Mouse (Mus musculus) urinary bladder, adult 18-20 months (tissue): ENCODE measurements at regions not wholly inside any gene's neighbourhood (a gene's known extent, or its start where the extent isn't known, plus 50 kb on each side); places are given as distances from the start of the nearest gene placed in this dataset.

ENCODE experiments used
- DNase-seq, 2 experiments: peaks; one replicate each; pipeline ENCODE4 v3.0.0; 2022; ENCODE audit warnings: low spot score in 2 of 2, mixed read lengths in 2 of 2

- DNase-seq, result no peak
Observed at GRCm38 (mm10) chr9:100404426-100404825, 82.2 kb downstream of the Il20rb start.

DNA sequence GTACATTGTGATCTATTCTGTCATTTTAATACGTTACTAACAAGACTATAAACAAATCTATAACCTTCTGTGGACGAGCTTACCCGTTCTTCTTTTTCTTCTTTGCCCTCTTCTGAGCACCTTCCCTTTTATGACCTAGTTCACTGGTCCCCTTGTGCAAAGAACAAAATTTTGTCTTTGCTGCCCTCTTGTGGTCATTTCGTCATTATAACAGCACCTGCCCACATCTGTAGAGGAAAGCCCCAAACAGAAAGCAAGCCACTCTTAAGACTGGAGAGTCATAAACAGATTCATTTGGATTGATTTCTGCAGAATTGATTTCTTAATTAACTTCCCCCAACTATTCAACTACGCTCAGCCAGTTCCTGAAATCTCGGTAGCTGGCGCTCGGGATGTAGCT, 86.2 kb downstream of the Il20rb start:
- peak in 1 of 2 experiments; percentile 11 for DNase-seq

DNA sequence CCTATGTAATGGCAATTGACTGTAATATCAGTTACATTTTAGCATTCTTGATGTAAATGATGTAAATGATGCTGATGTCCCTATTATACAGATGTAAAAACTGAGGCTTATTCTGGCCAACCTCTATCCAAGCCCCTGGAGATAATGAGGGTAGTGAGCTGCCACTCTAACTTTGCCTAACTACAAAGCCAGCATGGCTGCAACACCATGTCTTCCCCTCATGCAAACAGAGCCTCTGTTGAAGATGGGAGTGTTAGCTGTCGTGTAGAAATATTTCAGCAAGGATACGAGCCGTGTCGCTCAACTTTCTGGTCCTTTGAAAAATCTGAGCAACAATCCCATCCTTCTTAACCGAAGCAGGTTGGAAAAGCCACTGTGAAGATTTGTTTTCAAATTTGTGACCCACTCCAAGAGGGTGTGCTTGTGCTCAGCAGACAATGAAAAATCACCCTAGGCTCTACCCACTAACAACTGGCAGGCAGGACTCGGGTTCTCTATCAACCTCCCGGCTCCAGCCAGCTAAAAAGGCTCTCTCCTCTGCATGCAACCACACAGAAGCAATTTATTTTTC, 90.2 kb downstream of the Il20rb start:
- DNase-seq, result no peak

DNA sequence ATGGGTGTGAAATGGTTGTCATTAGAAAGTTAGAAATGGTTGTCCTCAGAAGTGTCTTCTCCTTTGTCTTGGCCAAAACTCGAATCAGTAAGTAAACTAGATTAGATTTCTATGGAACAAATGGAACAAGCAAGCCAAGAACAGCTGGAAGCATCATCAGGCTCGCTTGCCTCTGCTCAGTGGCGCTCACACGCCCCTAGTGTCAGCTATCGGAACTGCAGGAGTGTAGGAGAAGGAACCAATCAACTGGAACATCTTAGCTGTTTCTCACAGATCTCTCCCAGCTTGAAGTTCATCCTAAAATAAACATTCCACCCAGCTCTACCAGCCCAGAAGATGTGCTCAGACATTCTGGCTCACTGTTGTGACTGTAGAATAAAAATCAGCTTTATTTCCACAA, 90.9 kb downstream of the Il20rb start:
- peak; percentile 39 to 65 for DNase-seq

GRCm38 (mm10) chr9:100394632-100395031, 92.0 kb downstream of the Il20rb start:
- DNase-seq, result no peak

DNA sequence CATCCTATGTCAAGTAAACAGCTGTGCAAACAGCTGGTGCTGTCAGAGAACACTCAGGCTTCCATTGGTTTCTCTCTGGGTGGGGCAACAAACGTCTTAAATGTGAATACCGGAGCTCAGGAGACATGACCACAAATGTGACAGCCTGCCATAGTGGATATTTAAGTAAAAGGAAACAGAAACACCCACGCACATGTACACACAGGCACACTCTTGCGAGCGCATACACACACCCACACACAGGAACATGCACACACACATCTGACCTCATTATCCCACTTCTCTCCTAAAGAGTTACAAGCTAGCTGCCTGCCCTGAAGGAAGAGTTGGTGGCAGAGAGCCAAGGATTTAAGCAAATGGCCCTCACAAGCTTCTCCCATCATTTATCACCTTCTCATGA, 92.4 kb downstream of the Il20rb start:
- no peak for DNase-seq

DNA sequence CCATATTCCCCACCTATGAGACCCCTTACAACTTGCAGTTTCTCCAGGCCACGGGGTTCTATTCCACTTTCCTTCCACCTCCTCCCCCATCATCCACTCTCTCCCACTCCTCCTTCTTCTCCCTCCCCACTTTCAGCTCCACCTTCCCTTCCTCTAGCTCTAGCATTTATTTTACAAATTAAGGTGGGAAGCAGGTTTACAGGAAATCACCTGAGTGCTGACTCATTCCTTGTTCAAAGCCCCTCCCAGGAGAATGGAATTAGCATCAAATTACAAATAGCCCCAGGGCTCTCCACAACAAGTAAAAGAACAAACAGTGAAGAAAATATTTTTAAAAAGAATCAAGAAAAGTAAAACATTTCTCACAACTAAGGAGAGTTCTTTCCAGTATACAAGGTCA, 94.3 kb downstream of the Il20rb start:
- DNase-seq, result no peak

- DNase-seq, result no peak
Observed at GRCm38 (mm10) chr9:100391566-100392213, 94.9 kb downstream of the Il20rb start.

DNA sequence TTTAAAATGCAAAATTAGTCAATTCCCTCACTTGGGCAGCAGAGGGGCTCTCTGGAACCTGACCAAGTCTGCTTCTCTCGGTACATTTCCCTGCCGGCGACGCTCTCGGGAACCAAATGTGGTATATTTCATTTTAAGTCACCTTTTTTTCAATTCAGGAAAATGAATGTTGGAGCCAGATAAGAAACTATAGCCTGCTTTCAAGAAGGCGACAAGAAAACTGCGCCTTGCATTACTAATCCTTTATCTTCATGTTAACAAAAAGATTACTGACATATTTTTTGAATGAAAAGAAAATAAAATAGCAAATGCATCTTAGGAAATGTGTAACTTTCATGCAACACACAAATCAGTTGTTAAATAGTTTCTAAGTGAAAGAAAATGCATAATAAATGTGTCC, 98.2 kb downstream of the Il20rb start:
- DNase-seq, result no peak

GRCm38 (mm10) chr9:100387171-100387685, 99.4 kb downstream of the Il20rb start:
- DNase-seq, result no peak

DNA sequence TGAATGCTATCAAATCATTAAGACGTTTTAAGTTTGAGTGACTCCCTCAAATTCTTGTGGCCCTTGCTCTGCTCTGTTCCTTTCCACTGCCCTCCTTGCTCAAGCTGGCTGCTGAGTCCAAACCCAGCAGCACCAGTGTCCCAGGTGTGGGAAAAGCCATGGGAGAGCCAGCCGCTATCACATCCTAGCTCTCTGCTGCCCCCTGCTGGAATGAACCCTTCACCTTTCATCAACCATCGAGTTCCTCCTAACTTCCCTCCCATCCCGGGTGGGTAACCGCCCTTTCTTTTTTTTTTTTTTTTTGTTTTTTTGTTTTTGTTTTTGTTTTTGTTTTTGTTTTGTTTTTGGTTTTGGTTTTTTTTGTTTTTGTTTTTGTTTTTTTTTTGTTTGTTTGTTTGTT, 104.1 kb downstream of the Il20rb start:
- DNase-seq, result peak; percentile 35 to 68

DNA sequence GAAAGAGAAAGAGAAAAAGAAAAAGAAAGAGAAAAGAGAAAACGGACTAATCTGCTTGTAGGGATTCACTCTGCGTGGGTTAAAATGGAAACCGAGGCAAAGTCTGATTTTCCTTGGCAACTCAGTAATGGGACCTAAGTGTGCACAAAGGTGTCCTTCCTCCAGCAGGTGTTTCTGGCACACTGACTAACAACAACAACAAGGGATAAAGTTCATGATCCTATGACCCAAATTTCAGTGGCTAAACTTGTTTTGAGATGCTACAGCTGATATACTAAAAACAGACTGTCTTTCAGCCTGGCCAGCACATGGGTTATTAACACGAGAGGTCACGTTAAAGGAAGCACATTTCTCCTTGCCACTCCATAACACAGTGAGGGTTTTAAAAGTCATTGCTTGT, 116.7 kb downstream of the Il20rb start:
- no peak for DNase-seq

DNA sequence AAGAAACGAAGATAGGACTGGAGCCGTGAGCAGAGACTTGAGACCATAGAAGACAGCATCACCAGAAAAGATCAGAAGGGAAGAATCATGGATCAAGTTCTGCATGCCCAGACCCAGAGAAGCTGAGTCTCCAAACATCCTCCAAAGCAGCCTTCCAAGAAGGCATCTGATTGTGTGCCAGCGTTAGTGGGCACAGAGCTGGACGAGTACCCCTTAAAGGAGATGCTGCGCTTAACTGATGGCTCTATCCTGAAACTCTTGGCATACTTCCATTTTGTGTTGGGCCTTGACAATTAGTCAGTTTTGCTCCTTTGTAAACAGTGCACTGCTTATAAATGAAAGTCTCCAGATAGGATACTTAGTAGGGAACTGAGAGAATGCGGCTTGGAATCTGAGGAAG, 119.8 kb downstream of the Il20rb start:
- DNase-seq, result no peak

GRCm38 (mm10) chr9:100359934-100360716, 126.5 kb downstream of the Il20rb start:
- DNase-seq, result peak; percentile 5 to 9

DNA sequence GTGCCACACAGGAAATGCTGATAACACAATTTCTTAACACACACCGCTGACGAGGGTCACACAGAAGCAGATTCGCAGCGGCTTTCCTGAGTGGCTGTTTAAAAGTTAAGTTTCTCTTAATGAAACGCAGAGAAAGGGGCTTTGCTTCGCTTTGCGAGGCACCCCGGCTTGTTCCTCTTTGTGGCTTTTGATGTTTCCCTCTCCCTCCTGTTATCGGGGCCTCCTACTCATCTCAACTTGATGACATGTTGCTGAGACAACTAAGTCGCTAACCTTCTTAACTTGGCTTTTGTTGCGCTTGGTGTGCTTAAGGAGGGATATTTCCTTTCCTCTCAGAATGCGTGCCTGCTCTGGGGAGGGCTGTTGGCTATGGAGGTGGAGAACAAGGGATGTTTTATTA, 129.0 kb downstream of the Il20rb start:
- DNase-seq, result no peak

DNA sequence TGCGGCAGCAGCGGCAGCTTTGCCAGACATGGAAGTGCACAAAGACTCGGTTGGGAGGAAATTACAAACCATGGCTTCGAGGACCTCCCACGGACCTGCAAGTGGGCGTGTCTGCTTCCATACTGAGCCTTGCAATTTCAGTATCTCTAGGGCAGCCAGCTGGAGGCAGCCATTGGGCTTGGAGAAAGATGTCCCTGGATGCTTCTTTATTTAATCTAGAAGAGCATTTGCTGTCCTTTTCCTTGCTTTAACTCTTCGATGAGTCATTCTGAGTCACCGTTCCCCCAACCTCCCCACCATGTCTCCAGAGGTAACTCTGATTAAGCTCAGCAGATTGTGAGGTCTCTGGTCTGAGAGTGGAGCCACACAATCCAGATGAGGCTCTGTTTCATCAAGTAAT, 145.8 kb downstream of the Il20rb start:
- DNase-seq, result no peak

- DNase-seq, result no peak
Observed at GRCm38 (mm10) chr9:100307765-100308164, 178.8 kb downstream of the Il20rb start.

DNA sequence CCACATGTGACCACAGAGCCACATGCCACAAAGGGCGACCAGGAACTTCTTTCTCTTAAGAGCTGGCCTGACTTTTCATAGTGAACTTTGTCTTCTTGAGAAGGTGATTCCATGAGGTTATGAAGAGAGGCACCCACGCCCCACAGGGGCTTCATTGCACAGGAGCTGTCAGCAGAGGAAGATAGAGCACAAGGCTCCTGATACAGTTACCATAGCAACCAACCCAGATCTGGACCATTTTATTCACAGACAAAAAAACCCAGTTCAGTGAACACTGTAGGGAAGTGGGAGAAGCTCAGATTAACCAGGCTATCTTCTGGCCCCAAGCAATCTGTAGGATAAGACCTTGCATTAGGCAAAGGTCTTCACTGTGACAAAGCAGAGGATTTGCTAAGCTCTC, 179.2 kb downstream of the Il20rb start:
- no peak for DNase-seq

- DNase-seq, result no peak
Observed at GRCm38 (mm10) chr9:100303762-100304161, 182.8 kb downstream of the Il20rb start.

GRCm38 (mm10) chr9:100301613-100302012, 185.0 kb downstream of the Il20rb start:
- DNase-seq, result no peak

- no peak for DNase-seq
Observed at GRCm38 (mm10) chr9:100277361-100277760, 209.2 kb downstream of the Il20rb start.

DNA sequence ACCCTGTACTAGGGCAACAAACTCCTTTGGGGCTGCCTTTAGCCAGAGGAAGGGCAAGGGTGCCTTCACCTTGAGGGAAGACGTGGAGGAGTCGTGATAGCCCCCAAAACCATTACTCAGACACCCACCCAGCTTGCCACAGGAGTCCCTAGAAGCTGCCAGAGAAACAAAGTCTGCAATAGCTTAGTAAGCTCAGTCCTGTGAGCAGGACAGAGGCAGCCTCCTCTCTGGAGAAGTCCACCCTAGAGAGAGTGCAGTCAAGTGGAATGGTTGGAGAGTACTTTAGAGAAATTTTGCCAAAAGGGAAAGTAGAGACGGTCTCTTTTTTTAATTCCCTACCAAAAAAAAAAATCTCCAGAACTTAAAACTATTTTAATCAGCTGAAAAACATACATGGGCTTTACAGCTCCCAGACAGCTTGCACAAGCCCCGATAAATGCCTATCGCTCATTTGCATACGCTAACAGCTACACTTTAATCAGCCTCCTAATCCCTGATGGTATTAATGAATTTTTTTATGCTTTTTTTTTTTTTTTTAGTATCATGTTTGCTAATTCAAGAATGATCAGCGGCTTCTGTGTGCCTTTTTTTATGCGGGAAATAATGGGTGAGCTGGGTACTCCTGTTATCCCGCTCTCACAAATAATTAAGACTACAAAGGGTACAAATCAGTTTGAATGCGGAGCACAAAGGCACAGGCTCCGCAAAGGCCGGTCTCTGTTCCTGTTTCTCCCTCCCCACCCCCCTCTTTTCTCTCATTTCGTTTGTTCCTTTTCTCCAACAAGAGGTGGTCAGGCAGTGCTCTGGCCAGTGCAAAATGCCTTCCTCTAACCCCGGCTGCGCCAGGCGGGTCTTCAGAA, 219.8 kb downstream of the Il20rb start:
- no peak for DNase-seq
